Mouse (Mus musculus): ENCODE measurements around the gene Slc4a1. TPM values are rescaled to one million over a fixed set of nuclear protein-coding genes. Genes with fewer than 3 reads are reported as not detected.

Gene Slc4a1
- polyA plus RNA-seq, 2 experiments: 570 to 606 TPM

GRCm38 (mm10) chr11:102356636-102357350 is 9.2 kb downstream of the Slc4a1 start:
- Histone ChIP-seq H3K4me1 (replicated peaks; ENCODE audit: control insufficient read depth in 2 of 2, insufficient read depth in 2 of 2, low read length in 1 of 2) (peaks cover 8 to 40% of the 10 kb centered on the region in 2 experiments), H3K27me3 (ENCODE audit: control insufficient read depth, insufficient read depth, low read length) (no peaks in the 10 kb centered on the region), H3K4me3 (ENCODE audit: insufficient read depth in 1 of 2, low read depth in 2 of 2, low read length in 2 of 2) (peak overlapping the region; percentile 5 to 94; a peak in 3 of 4 replicates), H3K9me3 (ENCODE audit: control insufficient read depth, low read length) (no peaks in the 10 kb centered on the region), H3K27ac (peak overlapping the region; percentile 90), H3K4me2 (ENCODE audit: low read depth) (peak overlapping the region; percentile 98), H3K36me3 (replicated peaks; ENCODE audit: control insufficient read depth, insufficient read depth, low read depth) (peaks cover 100% of the 10 kb centered on the region), H3K9ac (replicated peaks) (peak overlapping the region; percentile 10; the same call in 1 of the 2 replicates)
- ATAC-seq (ENCODE audit: insufficient read depth) (no peak), DNase-seq (ENCODE audit: low read depth in 3 of 3, low spot score in 3 of 3) (no peak)
- WGBS (ENCODE audit: insufficient replicate concordance): 61% methylated on average over 31 of the region's 31 CpGs
- TF ChIP-seq EP300 (IDR thresholded peaks at IDR 0.05; ENCODE audit: low read depth): no peak
- TF ChIP-seq CTCF (IDR thresholded peaks at IDR 0.05; ENCODE audit: low read depth): no peak

- Histone ChIP-seq H3K9me3 (ENCODE audit: control insufficient read depth, low read length) (no peaks in the 10 kb centered on the region), H3K4me1 (replicated peaks; ENCODE audit: control insufficient read depth in 2 of 2, insufficient read depth in 2 of 2, low read length in 1 of 2) (peaks cover 6 to 34% of the 10 kb centered on the region in 2 experiments), H3K4me2 (ENCODE audit: low read depth) (peak overlapping the region; percentile 98), H3K27ac (peak overlapping the region; percentile 47), H3K27me3 (ENCODE audit: control insufficient read depth, insufficient read depth, low read length) (no peaks in the 10 kb centered on the region), H3K36me3 (replicated peaks; ENCODE audit: control insufficient read depth, insufficient read depth, low read depth) (peaks cover 100% of the 10 kb centered on the region), H3K4me3 (ENCODE audit: insufficient read depth in 1 of 2, low read depth in 2 of 2, low read length in 2 of 2) (peak overlapping the region; percentile 1 to 94; a peak in 3 of 4 replicates), H3K9ac (replicated peaks) (no peak overlapping the region; the same call in 1 of the 2 replicates)
- TF ChIP-seq EP300 (IDR thresholded peaks at IDR 0.05; ENCODE audit: low read depth) (no peak), CTCF (IDR thresholded peaks at IDR 0.05; ENCODE audit: low read depth) (no peak)
- ATAC-seq (ENCODE audit: insufficient read depth) (no peak), DNase-seq (ENCODE audit: low read depth in 3 of 3, low spot score in 3 of 3) (no peak)
- WGBS (ENCODE audit: insufficient replicate concordance): 78% methylated on average over 12 of the region's 12 CpGs
These were observed 9.8 kb downstream of the Slc4a1 start for GRCm38 (mm10) chr11:102356190-102356589.

GRCm38 (mm10) chr11:102355501-102355900 is 10.5 kb downstream of the Slc4a1 start:
- Histone ChIP-seq H3K9ac (replicated peaks) (no peak overlapping the region; the same call in 1 of the 2 replicates), H3K4me2 (ENCODE audit: low read depth) (peak overlapping the region; percentile 98), H3K27ac (peak overlapping the region; percentile 47), H3K36me3 (replicated peaks; ENCODE audit: control insufficient read depth, insufficient read depth, low read depth) (peaks cover 100% of the 10 kb centered on the region), H3K27me3 (ENCODE audit: control insufficient read depth, insufficient read depth, low read length) (no peaks in the 10 kb centered on the region), H3K4me1 (replicated peaks; ENCODE audit: control insufficient read depth in 2 of 2, insufficient read depth in 2 of 2, low read length in 1 of 2) (peaks cover 4 to 28% of the 10 kb centered on the region in 2 experiments; a peak in 3 of 4 replicates), H3K4me3 (ENCODE audit: insufficient read depth in 1 of 2, low read depth in 2 of 2, low read length in 2 of 2) (peak overlapping the region in 1 of 2 experiments; percentile 94; a peak in 2 of 4 replicates), H3K9me3 (ENCODE audit: control insufficient read depth, low read length) (no peaks in the 10 kb centered on the region)
- 68% methylated on average over 3 of the region's 3 CpGs for WGBS (ENCODE audit: insufficient replicate concordance)
- DNase-seq (ENCODE audit: low read depth in 3 of 3, low spot score in 3 of 3): no peak
- TF ChIP-seq CTCF (IDR thresholded peaks at IDR 0.05; ENCODE audit: low read depth): no peak
- no peak for TF ChIP-seq EP300 (IDR thresholded peaks at IDR 0.05; ENCODE audit: low read depth)
- ATAC-seq (ENCODE audit: insufficient read depth): no peak

GRCm38 (mm10) chr11:102353021-102353431 is 13.0 kb downstream of the Slc4a1 start:
- ATAC-seq (ENCODE audit: insufficient read depth): no peak
- H3K36me3 ChIP-seq (replicated peaks; ENCODE audit: control insufficient read depth, insufficient read depth, low read depth): peaks cover 93% of the 10 kb centered on the region
- no peaks in the 10 kb centered on the region for H3K27me3 ChIP-seq (ENCODE audit: control insufficient read depth, insufficient read depth, low read length)
- peak overlapping the region; percentile 48 for H3K27ac ChIP-seq
- no peak overlapping the region for H3K9ac ChIP-seq (replicated peaks)
- TF ChIP-seq EP300 (IDR thresholded peaks at IDR 0.05; ENCODE audit: low read depth) (peak; percentile 4; the same call in 1 of the 2 replicates), CTCF (IDR thresholded peaks at IDR 0.05; ENCODE audit: low read depth) (no peak)
- peaks cover 0 to 12% of the 10 kb centered on the region in 2 experiments; a peak in 2 of 4 replicates for H3K4me1 ChIP-seq (replicated peaks; ENCODE audit: control insufficient read depth in 2 of 2, insufficient read depth in 2 of 2, low read length in 1 of 2)
- 51% methylated on average over 8 of the region's 8 CpGs for WGBS (ENCODE audit: insufficient replicate concordance)
- DNase-seq (ENCODE audit: low read depth in 3 of 3, low spot score in 3 of 3): no peak
- H3K4me3 ChIP-seq (ENCODE audit: insufficient read depth in 1 of 2, low read depth in 2 of 2, low read length in 2 of 2): no peak overlapping the region; a peak in 1 of 4 replicates
- H3K4me2 ChIP-seq (ENCODE audit: low read depth): peak overlapping the region; percentile 23; the same call in 1 of the 2 replicates
- H3K9me3 ChIP-seq (ENCODE audit: control insufficient read depth, low read length): no peaks in the 10 kb centered on the region

- Histone ChIP-seq H3K9me3 (ENCODE audit: control insufficient read depth, low read length) (no peaks in the 10 kb centered on the region), H3K9ac (replicated peaks) (no peak overlapping the region), H3K36me3 (replicated peaks; ENCODE audit: control insufficient read depth, insufficient read depth, low read depth) (peaks cover 87% of the 10 kb centered on the region), H3K27me3 (ENCODE audit: control insufficient read depth, insufficient read depth, low read length) (no peaks in the 10 kb centered on the region), H3K4me1 (replicated peaks; ENCODE audit: control insufficient read depth in 2 of 2, insufficient read depth in 2 of 2, low read length in 1 of 2) (peaks cover 0 to 12% of the 10 kb centered on the region in 2 experiments; a peak in 2 of 4 replicates), H3K27ac (no peak overlapping the region), H3K4me2 (ENCODE audit: low read depth) (no peak overlapping the region), H3K4me3 (ENCODE audit: insufficient read depth in 1 of 2, low read depth in 2 of 2, low read length in 2 of 2) (no peak overlapping the region)
- 52% methylated on average over 5 of the region's 5 CpGs for WGBS (ENCODE audit: insufficient replicate concordance)
- no peak for TF ChIP-seq EP300 (IDR thresholded peaks at IDR 0.05; ENCODE audit: low read depth)
- no peak for TF ChIP-seq CTCF (IDR thresholded peaks at IDR 0.05; ENCODE audit: low read depth)
- ATAC-seq (ENCODE audit: insufficient read depth) (no peak), DNase-seq (ENCODE audit: low read depth in 3 of 3, low spot score in 3 of 3) (no peak)
These were observed 13.6 kb downstream of the Slc4a1 start for GRCm38 (mm10) chr11:102352378-102352777.
